Mouse (Mus musculus) spleen, adult 2 months (tissue): ENCODE results near the gene Stap2.

ENCODE experiments used
- CTCF ChIP-seq: fragments of 200-500 bp; IDR thresholded peaks from 2 replicates; pipeline ENCODE4 v1.5.1; 2011; ENCODE audit warnings: mild to moderate bottlenecking, inconsistent platforms; ENCODE audit not compliant: insufficient read depth, insufficient read length, insufficient replicate concordance; ENCODE audit errors: extremely low read depth
- POLR2A ChIP-seq: fragments of 200-500 bp; IDR thresholded peaks from 2 replicates; pipeline ENCODE4 v1.6.1; 2011; ENCODE audit warnings: low read depth, low read length, inconsistent platforms

DNA sequence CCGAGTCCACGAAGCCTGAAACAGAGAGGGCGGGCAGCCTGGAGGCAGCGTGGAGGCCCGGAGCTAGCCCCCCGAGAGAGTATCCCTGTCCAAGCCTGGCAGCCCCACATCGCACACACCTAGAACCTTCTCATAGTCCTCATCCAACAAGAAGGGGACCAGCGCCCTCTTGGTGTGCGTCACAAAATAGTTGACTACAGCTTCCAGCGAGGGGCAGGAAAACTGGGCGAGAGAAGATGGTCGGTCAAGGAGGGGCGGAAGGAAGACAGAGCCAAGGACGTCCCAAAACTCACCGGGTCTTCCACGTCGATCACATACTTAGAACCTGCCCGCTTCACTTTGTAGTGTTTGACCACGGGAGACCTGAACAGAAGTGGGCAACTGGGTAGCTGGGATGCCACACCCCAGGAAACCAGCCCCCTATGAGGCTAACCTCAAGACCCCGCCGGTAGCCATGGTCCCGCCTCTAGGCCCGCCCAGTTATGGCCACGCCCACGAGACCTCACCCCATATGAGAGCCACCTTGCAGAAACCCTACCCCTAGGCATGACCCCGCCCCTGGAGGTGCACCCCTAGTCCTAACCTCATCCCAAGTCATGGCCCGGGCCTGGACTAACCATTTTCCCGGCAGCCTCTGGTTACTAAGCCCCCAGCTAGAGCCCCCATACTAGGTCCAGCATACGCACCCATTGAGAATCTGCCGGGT is 5.4 kb downstream of the Stap2 start:
- no peak for TF ChIP-seq CTCF
- no peak for TF ChIP-seq POLR2A
